Mouse (Mus musculus) yolk sac, embryonic 10.5 days (tissue): ENCODE results near the gene Ptchd4.

ENCODE experiments used
- DNase-seq: peaks from one replicate; pipeline ENCODE4 v3.0.0-alpha.2; 2017; ENCODE audit warnings: low spot score

Ptchd4 gene

DNA sequence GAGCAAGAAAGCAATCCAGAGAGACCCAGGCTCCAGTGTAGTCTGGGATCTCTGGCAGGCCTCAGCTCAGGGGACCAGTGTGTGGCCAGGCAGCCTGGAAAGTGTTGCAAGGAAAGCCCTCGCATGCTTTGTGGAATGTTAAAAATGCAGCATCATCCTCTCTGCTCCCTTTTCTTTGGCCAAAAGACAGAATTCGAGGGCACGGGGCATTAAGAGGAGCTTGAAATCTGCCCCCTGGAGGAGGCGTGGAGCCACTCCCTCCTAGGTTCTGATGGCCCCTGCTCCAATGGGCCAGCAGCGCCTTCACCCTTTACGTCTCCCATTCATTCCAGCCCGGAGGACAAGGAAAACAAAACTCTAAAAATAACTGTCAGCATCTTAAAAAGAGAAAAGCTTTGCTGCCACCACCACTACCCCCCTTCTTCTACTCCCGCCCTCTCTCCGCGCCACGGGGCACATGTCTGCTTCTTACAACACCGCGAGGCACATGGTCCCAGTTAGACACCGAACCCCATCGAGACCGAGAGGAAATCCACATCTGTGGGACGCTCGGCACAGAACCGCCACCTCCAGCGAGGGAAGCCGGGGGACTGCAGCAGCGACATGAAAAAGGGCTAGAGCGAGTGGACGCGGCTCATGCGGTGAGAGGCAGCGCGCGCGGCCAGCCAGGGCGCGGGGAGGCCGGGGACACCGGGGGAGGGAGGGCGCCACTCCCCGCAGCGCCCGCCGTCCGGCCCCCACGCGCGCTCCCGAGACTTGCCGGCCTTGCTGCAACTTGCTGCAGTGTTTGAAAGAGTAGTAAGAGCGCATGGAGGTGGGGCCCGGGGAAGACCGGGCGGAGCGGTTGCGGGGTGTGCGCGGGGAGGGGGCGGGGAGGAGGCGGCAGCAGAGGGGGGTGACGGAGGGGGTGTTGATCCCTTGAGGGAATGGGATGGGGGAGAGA is at the start of gene Ptchd4:
TSS of gene Ptchd4 (plus strand) at position 279 of the 943 bp plus-strand sequence.
- DNase-seq: peak; percentile 15

DNA sequence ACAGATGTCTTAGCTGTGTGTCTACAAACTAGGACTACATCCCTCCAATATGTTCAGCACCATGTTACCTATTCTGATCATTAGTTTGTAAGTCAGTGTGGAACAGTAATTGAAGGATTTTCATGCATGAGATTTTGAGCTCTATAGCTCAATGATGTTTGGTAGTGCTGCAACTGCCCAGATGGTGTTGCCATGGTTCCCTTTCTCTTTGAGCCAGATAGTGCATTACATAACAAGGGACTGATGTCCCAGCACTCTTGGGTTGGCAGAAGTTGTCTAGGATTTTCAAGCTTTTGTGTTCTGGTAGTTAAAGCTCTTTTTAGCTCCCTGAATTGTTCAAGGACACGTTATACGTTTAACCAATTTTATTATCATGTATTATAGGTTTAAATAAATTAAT is 38.9 kb upstream of the Ptchd4 start:
- no peak for DNase-seq

DNA sequence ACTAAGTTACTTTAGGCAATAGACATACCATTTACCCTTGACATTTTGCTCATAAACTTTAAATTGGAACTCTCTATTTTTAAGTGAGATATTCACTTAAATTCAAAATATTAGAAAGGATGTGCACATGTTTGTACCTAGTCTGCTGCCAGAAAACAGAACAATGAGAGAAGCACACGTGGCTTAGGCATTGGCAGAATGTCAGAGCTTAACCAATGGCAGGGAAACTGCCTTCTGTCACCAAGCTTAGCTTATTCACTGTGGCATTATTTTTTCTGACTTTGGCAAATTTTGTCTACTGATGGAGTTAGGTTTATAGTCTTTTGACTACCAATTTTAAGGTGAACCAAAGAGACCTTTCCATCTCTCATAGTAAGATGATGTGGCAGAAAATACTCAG is 31.4 kb upstream of the Ptchd4 start:
- DNase-seq: no peak

DNA sequence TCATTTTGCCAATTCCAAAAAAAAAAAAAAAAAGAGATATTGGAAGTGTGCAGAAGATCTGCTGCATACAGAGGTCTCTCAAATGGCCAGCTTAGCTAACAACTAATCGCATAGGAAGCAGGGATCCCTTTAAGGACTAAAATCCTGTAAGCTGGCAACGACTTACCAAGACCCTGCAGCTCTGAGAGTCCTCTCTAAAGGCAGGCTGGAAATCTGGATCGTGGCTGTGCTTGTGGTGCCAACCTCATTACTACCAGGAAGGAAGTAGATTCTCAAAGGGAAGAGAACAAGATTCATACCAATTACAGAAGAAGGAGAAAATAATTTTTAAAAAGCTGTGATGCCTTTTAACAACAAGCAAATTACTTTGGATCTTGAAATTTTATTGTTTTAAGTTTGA is 29.5 kb upstream of the Ptchd4 start:
- DNase-seq: no peak

DNA sequence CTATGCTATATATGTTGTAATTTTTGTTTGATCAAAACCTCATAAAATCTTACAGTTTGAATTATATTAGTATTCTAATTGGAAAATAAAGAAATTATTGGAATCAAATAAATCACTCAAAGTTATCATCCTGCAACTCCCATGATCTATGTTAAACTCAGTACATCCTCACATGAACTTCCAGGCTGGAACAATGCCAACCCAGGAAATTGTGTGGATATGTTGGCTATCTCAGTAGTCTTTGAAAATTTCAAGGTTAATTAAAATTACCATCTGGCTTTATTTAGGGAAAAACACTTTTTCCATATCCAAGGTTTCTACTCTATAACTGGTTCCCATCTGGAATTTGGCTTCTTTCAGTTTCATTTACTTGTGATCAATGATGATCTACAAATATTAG is 25.4 kb upstream of the Ptchd4 start:
- DNase-seq: no peak

DNA sequence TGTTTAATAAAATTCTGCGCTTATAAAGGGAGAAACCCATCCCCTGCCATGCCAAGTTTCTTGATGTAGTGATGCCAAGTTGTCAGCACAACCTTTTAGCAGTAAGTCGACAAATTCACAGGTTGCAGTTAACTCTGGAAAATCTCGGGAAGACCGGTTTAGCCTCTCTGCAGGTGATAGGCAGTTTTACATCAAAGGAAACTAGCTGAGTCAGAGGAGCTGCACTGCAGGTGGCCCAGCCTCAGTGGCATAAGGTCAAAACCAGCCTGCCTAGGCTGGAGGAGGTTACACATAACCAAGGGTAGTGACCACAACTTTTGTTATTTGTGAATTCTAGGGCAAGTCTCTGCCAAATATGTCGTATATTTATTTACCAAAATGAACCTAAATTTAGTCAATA is 24.0 kb upstream of the Ptchd4 start:
- no peak for DNase-seq

DNA sequence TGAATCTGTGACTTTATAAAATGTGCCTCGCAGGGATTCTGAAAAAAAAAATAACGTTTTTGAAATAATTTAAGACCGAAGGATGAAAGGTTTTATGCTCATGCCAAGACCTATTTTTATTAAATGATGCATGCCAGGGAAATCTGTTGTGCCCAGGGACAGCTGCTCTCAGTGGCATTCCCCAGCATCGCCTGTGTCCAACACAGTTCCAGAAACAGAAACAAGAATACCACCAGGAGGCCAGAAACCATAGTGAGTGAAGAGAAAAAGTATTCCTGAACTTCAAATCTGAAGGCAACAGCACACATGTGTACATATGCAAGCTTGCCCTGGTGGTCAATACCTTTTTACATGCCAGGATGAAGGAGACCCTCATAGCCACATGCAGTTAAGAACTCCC is 17.8 kb upstream of the Ptchd4 start:
- DNase-seq: no peak

DNA sequence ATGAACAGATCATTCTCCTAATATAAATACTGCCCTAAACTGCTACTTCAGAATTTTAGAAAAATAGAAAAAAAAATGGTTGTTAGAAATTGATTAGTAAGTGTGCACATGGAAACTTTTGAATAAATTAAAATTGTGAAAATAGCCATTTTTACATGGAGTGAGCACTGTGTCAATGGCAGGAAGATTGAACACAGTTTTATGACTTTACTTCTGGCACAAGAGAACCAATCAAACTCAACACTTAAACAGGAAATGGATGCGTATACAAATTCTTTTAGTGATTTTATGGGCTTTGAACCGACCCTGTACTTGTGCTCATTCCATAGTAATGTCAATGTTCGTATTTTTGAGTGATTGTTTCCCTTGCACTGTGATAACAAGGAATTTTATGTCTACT is 16.1 kb upstream of the Ptchd4 start:
- DNase-seq: no peak

DNA sequence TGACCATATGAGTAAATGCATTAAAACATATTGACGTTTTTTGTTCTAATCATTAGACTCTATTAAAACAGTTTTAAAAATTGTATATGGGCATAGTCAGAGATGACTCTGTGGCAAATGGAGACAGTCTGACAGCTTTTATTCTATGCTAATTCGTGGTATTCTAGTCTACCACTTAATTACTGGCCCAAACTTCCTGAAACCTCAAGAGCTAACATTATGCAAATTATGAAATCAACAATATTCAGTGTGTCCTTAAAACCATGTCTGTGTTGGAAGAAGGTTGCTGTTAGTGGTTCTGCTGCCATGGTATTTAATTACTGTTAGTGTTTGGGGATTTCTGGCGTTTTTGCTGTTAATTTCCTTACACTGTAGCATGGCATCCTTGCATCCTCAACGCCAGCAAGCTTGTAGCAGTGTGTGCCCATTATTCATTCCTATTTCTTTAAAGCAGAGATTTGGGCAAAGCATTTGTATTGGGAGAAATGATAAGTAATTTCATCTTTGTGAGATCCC is 12.6 kb upstream of the Ptchd4 start:
- no peak for DNase-seq

DNA sequence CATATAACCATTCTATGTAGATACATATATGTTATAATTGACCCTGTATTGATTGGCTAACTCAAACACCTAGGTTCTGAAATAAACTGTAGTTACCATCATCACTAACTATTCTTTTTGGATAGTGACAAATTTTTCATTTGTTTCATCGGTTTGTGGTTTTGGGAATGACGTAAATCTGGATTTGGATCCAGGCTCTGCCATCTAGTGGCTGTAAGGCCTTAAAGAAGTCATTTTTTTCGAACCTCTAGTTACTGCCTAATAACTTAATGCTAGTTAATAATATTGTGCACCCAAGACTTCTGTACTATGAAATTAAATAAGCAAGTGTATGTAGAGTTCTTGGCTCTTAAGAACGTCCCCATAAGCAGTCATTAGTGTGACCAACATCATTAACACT is 11.5 kb upstream of the Ptchd4 start:
- no peak for DNase-seq

DNA sequence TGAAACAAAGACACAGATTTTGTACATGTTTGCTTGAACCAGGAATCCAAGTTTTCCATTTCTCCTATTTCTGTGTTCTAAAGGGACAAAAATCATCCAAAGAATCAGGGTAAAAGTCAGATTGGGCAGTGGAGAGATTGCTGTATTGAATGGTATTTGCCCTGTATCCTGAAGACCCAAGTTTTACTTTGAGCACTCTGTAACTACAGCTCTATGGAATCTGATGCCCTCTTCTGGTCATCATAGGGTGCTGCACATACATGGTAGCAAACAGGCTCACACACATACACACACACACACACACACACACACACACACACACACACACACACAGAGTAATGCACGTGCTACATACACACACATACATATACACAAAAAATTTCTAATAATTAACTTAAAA is 8.7 kb upstream of the Ptchd4 start:
- DNase-seq: no peak

DNA sequence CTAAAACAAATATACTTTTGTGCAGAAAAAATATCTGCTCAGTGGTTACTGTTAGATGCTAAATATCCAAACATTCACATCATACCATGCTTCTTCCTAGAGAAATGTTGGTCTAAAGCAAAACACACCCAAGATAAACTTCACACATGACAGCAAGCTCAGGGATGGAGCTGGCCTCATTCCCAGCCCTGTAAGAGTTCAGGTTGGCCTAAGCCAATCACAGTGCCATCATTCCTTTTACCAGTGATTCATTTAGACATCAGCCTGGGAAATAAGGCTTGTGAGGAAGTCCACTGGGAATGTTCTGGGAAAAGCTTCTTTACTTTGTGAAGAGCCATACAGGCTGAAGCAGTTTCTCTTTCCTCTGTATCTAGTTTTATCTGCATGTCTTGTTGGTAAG is 5.6 kb upstream of the Ptchd4 start:
- DNase-seq: no peak

DNA sequence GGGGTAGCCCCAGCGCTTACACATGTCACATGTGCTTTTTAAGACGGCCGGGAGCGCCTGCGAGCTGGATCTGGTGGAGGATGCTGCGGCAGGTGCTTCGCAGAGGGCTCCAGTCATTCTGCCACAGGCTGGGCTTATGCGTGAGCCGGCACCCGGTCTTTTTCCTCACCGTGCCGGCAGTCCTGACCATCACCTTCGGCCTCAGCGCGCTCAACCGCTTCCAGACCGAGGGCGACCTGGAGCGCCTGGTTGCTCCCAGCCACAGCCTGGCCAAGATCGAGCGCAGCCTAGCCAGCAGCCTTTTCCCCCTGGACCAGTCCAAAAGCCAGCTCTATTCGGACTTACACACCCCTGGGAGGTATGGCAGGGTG is 850 bp downstream of the Ptchd4 start:
- DNase-seq: no peak

DNA sequence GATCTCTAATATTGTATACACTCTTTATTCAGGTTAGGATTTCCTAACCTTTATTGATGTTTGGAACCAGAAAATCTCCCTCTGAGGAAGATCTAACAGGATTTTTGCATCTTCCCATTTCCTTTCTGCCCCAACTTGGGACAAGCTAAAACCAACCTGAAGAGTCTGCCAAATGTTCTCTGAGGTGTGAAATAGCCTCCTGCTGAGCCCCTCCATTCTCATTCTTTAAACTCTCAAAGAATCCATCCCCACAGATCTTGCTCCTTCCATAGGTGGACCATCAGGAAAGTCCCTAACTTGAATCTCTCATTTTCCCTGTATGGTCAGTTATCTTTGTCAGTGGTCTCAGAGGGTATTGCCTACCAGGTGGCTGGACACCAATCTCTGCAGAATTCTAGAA is 20.0 kb downstream of the Ptchd4 start:
- no peak for DNase-seq

DNA sequence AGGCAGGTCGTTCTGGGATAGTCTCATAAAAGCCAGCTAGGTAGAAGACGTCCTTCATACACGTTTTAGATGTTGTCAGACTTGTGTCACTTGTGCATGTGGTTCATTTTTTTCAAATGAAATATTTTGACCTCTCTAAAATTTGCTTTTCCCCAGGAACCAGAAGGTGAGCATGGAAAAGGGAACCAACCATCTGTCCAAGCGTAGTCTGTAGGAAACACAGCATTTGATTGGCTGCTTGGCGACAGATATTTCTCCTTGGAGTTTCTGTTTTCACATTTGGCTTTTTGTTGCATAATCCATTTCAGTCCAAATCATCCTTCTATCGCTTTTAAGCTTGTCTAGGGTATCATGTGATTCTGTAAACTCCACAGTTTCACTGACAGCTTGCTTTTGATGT is 20.8 kb downstream of the Ptchd4 start:
- no peak for DNase-seq

DNA sequence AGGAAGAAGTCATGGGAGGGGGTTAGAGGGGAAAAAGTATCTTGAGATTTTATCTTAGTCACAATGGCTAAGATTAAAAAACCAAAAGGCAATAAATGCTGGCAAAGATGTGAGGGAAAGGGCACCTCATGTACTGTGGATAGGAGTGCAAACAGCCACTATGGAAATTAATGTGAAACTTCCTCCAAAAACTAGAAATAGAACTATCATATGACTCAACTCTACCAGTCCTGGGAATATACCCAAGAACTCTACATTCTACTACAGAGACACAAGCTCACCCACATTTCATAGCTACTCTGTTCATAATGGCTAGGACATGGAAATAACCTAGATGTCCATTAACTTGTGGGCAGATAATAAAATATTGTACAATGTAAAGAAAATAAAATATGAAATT is 30.3 kb downstream of the Ptchd4 start:
- no peak for DNase-seq

DNA sequence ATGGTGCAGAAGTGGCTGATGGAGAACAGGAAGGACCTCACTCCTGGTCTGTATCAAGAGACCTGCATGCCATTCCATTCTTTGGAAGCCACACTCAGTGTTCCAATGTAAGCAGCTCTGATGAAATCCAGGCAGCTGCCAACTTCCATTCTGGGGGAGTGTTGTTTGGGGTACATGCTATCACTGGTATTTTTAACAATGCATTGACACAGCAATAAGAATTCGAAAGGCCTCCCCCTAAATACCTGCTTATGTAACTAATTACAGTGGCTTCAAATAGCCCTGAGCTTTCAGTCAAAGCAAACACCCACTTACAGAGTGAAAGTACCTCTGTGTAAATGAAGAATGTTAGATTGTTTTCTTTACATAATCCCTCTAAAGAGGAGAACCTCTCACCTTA is 42.7 kb downstream of the Ptchd4 start:
- DNase-seq: no peak

DNA sequence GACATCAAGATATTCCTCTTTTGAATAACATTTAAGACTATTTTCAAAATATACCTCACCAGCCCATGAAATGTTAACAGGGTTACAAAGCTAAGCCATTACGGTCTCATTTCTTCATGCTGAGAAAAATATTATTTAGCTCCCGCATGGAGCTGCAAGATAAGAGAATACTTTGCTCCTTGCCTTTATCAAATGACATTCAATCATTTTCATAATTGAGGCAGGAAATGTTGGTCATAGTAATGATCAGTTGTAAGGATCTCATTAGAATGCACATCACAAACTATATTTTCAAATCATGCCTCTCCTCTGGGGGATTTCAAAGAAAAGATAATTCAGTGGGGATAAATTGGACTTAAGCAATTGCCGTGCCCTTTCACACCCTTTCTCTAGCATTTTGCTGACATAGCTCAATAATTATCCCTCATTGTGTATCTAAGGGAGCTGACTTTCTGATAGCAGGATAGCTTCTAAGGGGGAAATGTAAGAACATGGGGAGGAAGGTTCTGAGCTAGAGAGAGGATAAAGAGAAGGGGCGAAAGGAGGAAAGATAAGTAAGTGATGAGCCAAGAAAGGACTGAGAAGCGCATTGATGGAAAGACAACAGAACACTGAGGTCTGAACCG is 47.5 kb downstream of the Ptchd4 start:
- DNase-seq: no peak

DNA sequence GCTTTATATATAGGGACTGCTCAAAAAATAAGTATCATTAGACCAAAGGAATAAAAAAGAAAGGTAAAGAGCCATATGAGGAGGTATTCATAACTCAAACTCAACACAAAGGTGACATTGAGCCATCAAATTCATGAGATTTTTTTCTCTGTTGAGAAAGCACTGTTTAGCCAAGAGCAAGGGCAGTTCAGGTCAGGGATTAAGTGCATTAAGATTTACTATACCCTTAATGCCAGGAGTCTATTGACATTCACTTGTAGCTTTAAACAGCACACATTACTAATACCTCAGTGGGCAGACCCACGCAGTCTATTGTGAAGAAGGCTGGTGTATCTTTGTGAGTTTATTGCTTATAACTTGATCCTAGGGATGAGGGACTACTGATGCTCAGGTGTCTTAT is 49.0 kb downstream of the Ptchd4 start:
- no peak for DNase-seq

DNA sequence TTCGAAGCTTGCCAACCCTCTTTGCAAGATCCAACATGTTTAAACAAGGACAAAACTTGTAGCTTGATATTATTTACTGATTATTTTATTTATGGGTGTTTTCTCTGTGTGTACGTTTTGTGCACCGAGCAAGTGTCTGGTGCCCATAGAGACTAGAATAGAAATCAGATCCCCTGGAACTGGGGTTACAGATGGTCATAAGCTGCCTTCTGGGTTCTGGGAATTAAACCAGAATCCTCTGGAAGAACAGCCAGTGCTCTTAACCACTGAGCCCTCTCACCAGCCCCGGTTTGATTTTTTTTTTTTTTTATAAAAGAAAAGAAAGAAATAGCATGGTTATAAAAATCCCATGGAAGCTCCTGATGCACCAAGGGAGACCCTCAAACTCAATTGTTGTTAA is 59.1 kb downstream of the Ptchd4 start:
- no peak for DNase-seq

DNA sequence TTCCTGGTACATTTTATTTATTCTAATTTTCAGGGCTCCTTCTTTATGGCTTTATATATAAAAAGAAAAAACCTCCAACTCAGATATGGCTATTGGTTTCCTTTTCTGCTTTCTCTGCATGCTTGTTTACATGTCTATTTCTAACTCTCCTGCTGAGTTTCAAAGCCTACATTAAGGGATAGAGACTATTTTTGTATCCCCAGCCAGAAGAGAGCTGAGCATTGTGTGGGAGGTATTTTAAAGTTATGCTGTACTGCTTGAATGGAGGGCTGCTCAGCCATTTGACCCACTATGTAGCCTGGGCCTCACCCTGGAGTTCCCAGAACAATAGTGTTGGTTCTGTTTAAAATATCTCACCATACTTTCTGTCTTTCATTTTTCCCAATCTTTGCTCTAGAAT is 77.3 kb downstream of the Ptchd4 start:
- no peak for DNase-seq

DNA sequence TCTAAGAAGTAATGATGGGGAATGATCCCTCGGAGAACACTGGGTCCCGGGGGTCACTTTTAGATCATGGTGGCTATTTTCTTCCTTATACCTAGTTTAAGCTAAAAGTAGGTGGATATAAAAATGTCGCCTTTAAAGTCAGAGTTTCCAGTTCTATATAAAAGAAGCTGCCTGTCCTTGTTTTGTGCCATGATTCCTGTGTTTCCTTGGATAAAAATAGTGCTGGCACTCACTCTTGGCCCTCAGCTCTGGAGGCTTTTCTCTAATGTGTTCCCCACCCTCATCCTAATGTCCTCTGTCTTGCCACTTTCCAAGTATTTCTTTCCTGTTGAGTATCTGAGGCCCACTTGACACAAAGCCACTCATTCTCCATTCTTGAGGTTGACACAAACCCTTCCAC is 79.6 kb downstream of the Ptchd4 start:
- no peak for DNase-seq

DNA sequence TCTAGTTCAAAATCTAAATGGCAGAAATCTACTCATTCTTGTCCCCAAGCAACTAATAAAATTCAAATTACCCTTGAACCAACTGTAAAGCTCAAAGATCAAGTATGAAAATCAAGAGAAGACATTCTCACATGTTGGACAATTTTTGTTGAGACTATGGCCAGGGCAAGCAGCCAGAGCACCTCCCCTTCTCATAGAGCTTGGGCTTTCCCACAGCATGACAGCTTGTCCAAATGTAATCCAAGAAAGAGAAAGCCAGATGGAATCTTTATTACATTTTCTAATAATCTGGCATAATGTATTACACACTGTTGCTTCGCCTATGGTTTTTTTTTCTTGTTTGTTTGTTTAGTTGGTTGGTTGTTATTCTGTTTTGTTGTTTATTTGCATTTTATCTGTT is 102.7 kb downstream of the Ptchd4 start:
- DNase-seq: no peak

DNA sequence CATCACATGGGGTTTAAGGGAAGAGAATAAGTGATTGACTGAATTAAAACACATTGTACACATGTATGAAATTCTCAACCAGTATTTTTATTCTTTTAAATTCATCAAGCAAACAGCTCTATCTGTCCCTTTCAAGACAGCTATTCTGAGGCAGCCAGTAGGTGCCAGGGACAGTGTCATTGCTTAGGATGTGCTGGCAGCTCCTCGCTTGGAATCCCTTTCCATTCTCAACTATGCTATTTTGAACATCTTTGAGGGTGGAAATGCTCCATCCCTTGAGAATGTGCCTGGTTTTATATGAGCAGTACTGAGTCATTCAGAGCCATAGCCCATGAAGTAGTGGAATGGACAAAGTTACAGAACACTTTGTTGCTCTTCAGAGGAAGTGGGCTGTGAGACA is 112.2 kb downstream of the Ptchd4 start:
- DNase-seq: no peak
